Mouse (Mus musculus): ENCODE measurements at regions not wholly inside any gene's neighbourhood (a gene's known extent, or its start where the extent isn't known, plus 50 kb on each side); places are given as distances from the start of the nearest gene placed in this dataset.

DNA sequence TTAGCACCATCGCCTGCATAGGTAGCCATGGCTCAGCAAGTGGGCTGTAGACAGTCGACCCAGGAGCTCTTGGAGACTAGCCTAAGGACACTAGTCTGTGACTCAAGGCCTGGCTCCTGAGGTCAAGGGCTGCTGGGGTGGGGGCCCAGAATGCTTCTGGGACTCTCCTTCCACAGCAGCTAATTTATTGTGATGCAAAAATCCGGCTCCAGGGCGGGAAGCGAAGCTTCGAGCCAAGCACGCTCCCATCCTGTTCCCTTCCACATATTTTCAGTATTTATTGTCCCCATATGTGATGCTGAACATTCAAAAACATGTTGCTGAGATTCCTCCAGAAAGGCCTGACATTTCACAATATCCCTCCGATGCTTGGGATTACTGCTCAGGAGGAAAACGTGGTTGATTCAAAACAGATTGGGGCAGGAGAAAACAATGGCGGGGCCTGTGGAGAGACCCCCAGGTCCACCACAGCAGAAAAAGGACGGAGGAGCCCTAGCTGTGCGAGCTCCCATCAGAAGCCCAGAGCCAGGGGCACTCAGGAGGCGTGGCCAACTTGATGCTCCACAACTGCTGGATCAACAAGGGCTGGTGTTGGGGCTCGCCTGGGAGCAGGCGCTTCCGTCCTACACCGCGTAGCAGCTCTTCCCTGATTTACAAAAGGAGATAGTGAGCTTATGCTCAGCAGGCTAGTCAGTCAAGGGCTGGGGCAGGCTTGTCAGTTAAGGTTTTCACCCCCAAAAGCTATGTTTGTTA is 73.4 kb downstream of the Inhbb start:
- TF ChIP-seq CTCF (IDR thresholded peaks at IDR 0.05; ENCODE audit: low read depth) (no peak), EP300 (IDR thresholded peaks at IDR 0.05; ENCODE audit: low read depth) (no peak)

All from heart, postnatal 0 days (tissue).